Mouse (Mus musculus): ENCODE measurements around the gene Micu2. TPM values are rescaled to one million over a fixed set of nuclear protein-coding genes. Genes with fewer than 3 reads are reported as not detected.
"Not testable (repeated sequence)": the region's sequence is repeated elsewhere in the genome, so short reads cannot be mapped to it uniquely, and the experiment has no call there.

Micu2 gene
- polyA plus RNA-seq, 1 experiment from 2014 or later: 98.6 TPM

- Histone ChIP-seq H3K9me3 (no peaks in the 10 kb centered on the region), H3K27ac (no peak overlapping the region), H3K4me3 (no peak overlapping the region), H3K27me3 (no peaks in the 10 kb centered on the region), H3K9ac (no peak overlapping the region), H3K4me2 (replicated peaks) (no peak overlapping the region), H3K36me3 (peaks cover 7% of the 10 kb centered on the region; the same call in 1 of the 2 replicates), H3K4me1 (no peaks in the 10 kb centered on the region)
- ATAC-seq (ENCODE audit: insufficient number of reproducible peaks, insufficient read depth, low FRiP score, low TSS enrichment): no peak
- 25% methylated on average over 2 of the region's 2 CpGs for WGBS
These were observed 48.0 kb downstream of the Micu2 start for GRCm38 (mm10) chr14:57951089-57951488.

GRCm38 (mm10) chr14:57945834-57946233 lies 53.2 kb downstream of the Micu2 start:
- Histone ChIP-seq H3K4me1 (no peaks in the 10 kb centered on the region), H3K27me3 (no peaks in the 10 kb centered on the region), H3K4me2 (replicated peaks) (no peak overlapping the region), H3K27ac (no peak overlapping the region), H3K36me3 (peaks cover 18% of the 10 kb centered on the region; the same call in 1 of the 2 replicates), H3K9ac (no peak overlapping the region), H3K4me3 (no peak overlapping the region), H3K9me3 (no peaks in the 10 kb centered on the region)
- no peak for ATAC-seq (ENCODE audit: insufficient number of reproducible peaks, insufficient read depth, low FRiP score, low TSS enrichment)
- 88% methylated on average over 4 of the region's 4 CpGs for WGBS

- H3K4me3 ChIP-seq: no peak overlapping the region
- no peak for ATAC-seq (ENCODE audit: insufficient number of reproducible peaks, insufficient read depth, low FRiP score, low TSS enrichment)
- H3K27ac ChIP-seq: no peak overlapping the region
- no peaks in the 10 kb centered on the region for H3K4me1 ChIP-seq
- H3K4me2 ChIP-seq (replicated peaks): no peak overlapping the region
- no peak overlapping the region for H3K9ac ChIP-seq
- H3K9me3 ChIP-seq: no peaks in the 10 kb centered on the region
- H3K36me3 ChIP-seq: peaks cover 4% of the 10 kb centered on the region; the same call in 1 of the 2 replicates
- H3K27me3 ChIP-seq: no peaks in the 10 kb centered on the region
- 87% methylated on average over 6 of the region's 6 CpGs for WGBS
These were observed 61.8 kb downstream of the Micu2 start for GRCm38 (mm10) chr14:57937297-57937696.

GRCm38 (mm10) chr14:57934666-57935065 lies 64.4 kb downstream of the Micu2 start:
- Histone ChIP-seq H3K4me3 (no peak overlapping the region), H3K27ac (no peak overlapping the region), H3K9ac (no peak overlapping the region), H3K27me3 (no peaks in the 10 kb centered on the region), H3K36me3 (0 out of 2 replicates have a peak, but pooled peaks cover 8% of the 10 kb centered on the region), H3K9me3 (no peaks in the 10 kb centered on the region), H3K4me2 (replicated peaks) (no peak overlapping the region), H3K4me1 (no peaks in the 10 kb centered on the region)
- no peak for ATAC-seq (ENCODE audit: insufficient number of reproducible peaks, insufficient read depth, low FRiP score, low TSS enrichment)
- WGBS: 96% methylated on average over 13 of the region's 13 CpGs

GRCm38 (mm10) chr14:57933608-57934007 lies 65.5 kb downstream of the Micu2 start:
- no peaks in the 10 kb centered on the region for H3K27me3 ChIP-seq
- no peak overlapping the region for H3K9ac ChIP-seq
- no peak for ATAC-seq (ENCODE audit: insufficient number of reproducible peaks, insufficient read depth, low FRiP score, low TSS enrichment)
- H3K9me3 ChIP-seq: no peaks in the 10 kb centered on the region
- H3K4me3 ChIP-seq: no peak overlapping the region
- WGBS: 89% methylated on average over 7 of the region's 7 CpGs
- no peak overlapping the region for H3K27ac ChIP-seq
- H3K4me1 ChIP-seq: no peaks in the 10 kb centered on the region
- 0 out of 2 replicates have a peak, but pooled peaks cover 15% of the 10 kb centered on the region for H3K36me3 ChIP-seq
- H3K4me2 ChIP-seq (replicated peaks): no peak overlapping the region

GRCm38 (mm10) chr14:57932881-57933443 lies 66.1 kb downstream of the Micu2 start:
- H3K4me2 ChIP-seq (replicated peaks): no peak overlapping the region
- H3K36me3 ChIP-seq: 0 out of 2 replicates have a peak, but pooled peaks cover 15% of the 10 kb centered on the region
- H3K4me3 ChIP-seq: no peak overlapping the region
- no peaks in the 10 kb centered on the region for H3K9me3 ChIP-seq
- H3K4me1 ChIP-seq: no peaks in the 10 kb centered on the region
- no peak overlapping the region for H3K27ac ChIP-seq
- ATAC-seq (ENCODE audit: insufficient number of reproducible peaks, insufficient read depth, low FRiP score, low TSS enrichment): no peak
- H3K9ac ChIP-seq: no peak overlapping the region
- no peaks in the 10 kb centered on the region for H3K27me3 ChIP-seq
- WGBS: 65% methylated on average over 7 of the region's 7 CpGs

GRCm38 (mm10) chr14:57921428-57922131 lies 77.5 kb downstream of the Micu2 start:
- peak; percentile 69; the same call in 1 of the 2 replicates for ATAC-seq (ENCODE audit: insufficient number of reproducible peaks, insufficient read depth, low FRiP score, low TSS enrichment)
- Histone ChIP-seq H3K4me1 (peaks cover 11% of the 10 kb centered on the region), H3K9me3 (no peaks in the 10 kb centered on the region), H3K27ac (peak overlapping the region; percentile 75), H3K36me3 (peaks cover 38% of the 10 kb centered on the region), H3K9ac (no peak overlapping the region), H3K4me3 (no peak overlapping the region), H3K4me2 (replicated peaks) (no peak overlapping the region), H3K27me3 (no peaks in the 10 kb centered on the region)
- WGBS: 23% methylated on average over 10 of the region's 10 CpGs

- Histone ChIP-seq H3K36me3 (peaks cover 38% of the 10 kb centered on the region), H3K9me3 (no peaks in the 10 kb centered on the region), H3K4me3 (no peak overlapping the region), H3K27me3 (no peaks in the 10 kb centered on the region), H3K27ac (peak overlapping the region; percentile 75), H3K4me1 (peaks cover 11% of the 10 kb centered on the region), H3K9ac (no peak overlapping the region), H3K4me2 (replicated peaks) (no peak overlapping the region)
- no peak for ATAC-seq (ENCODE audit: insufficient number of reproducible peaks, insufficient read depth, low FRiP score, low TSS enrichment)
- 72% methylated on average over 18 of the region's 18 CpGs for WGBS
These were observed 78.3 kb downstream of the Micu2 start for GRCm38 (mm10) chr14:57920568-57921310.

- no peak overlapping the region for H3K9ac ChIP-seq
- H3K4me3 ChIP-seq: no peak overlapping the region
- H3K36me3 ChIP-seq: peaks cover 37% of the 10 kb centered on the region
- peaks cover 11% of the 10 kb centered on the region for H3K4me1 ChIP-seq
- no peaks in the 10 kb centered on the region for H3K9me3 ChIP-seq
- no peak overlapping the region for H3K27ac ChIP-seq
- no peak for ATAC-seq (ENCODE audit: insufficient number of reproducible peaks, insufficient read depth, low FRiP score, low TSS enrichment)
- no peak overlapping the region for H3K4me2 ChIP-seq (replicated peaks)
- WGBS: 94% methylated on average over 17 of the region's 17 CpGs
- no peaks in the 10 kb centered on the region for H3K27me3 ChIP-seq
These were observed 79.8 kb downstream of the Micu2 start for GRCm38 (mm10) chr14:57919148-57919875.

- no peak overlapping the region for H3K4me3 ChIP-seq
- H3K9ac ChIP-seq: no peak overlapping the region
- H3K4me1 ChIP-seq: no peaks in the 10 kb centered on the region
- no peak overlapping the region for H3K27ac ChIP-seq
- WGBS: 72% methylated on average over 6 of the region's 6 CpGs
- H3K4me2 ChIP-seq (replicated peaks): no peak overlapping the region
- H3K9me3 ChIP-seq: no peaks in the 10 kb centered on the region
- no peaks in the 10 kb centered on the region for H3K27me3 ChIP-seq
- H3K36me3 ChIP-seq: peaks cover 20% of the 10 kb centered on the region
- no peak for ATAC-seq (ENCODE audit: insufficient number of reproducible peaks, insufficient read depth, low FRiP score, low TSS enrichment)
These were observed 83.7 kb downstream of the Micu2 start for GRCm38 (mm10) chr14:57915341-57915740.

- H3K4me2 ChIP-seq (replicated peaks): not testable (repeated sequence)
These were observed 86.7 kb downstream of the Micu2 start for GRCm38 (mm10) chr14:57912211-57913007.

More at GRCm38 (mm10) chr14:57912211-57913007, 86.7 kb downstream of the Micu2 start:
- H3K9me3 ChIP-seq; ATAC-seq (ENCODE audit: insufficient number of reproducible peaks, insufficient read depth, low FRiP score, low TSS enrichment); H3K4me3 ChIP-seq; H3K9ac ChIP-seq; H3K4me1 ChIP-seq; H3K27ac ChIP-seq; H3K27me3 ChIP-seq: not testable (repeated sequence)
- 52% methylated on average over 1 of the region's 1 CpGs for WGBS
- peaks cover 14% of the 10 kb centered on the region for H3K36me3 ChIP-seq

Measured in embryonic facial prominence, embryonic 12.5 days (tissue).